Mouse (Mus musculus): Measurements from ENCODE around the gene Gramd1b. TPM values are rescaled to one million over a fixed set of nuclear protein-coding genes. Genes with fewer than 3 reads are reported as not detected.

Gene Gramd1b
- polyA plus RNA-seq, 1 experiment from 2014 or later: 3.0 TPM

DNA sequence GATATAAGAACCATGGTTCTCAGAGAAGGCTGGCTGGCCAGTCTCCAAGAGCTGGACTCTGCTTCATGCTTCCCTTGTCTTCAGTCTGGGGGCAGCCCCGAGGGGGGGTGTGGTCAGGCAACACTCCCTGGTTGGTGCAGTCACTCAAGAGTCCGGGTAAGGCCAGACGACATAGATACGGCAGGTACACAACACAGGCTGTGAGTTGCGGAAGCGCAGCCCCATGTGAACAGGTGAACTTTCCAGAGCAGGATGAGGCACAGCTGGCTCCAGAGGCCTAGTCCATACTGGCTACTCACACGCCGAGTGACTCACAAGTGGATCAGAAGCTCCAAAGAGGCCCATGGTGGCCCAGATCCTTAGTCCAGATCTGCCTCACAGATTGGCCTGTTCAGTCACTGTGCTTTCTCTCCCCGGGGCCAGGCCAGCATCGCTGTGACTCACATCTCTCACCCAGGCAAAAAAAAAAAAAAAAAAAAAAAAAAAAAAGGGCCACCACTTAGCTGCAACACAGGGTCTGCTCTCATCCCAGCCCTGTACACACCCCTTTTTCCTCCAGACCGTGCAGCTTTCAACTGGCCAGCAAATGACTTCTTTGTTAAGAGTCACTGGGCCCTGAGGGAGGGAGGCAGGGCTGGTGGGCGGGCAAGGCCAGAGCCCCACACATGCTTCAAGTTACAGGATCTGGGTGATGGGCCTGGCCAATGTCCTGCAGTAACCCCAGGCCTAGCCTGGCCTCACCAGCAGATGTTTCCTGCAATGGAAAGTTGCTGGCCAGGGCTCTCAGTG is 210.1 kb downstream of the Gramd1b start:
- 0 out of 2 replicates have a peak overlapping the region, but pooled peaks have one; percentile 45 for H3K9ac ChIP-seq
- H3K4me3 ChIP-seq: no peak overlapping the region
- peak overlapping the region; percentile 35 for H3K4me2 ChIP-seq (replicated peaks)
- H3K4me1 ChIP-seq: peaks cover 23% of the 10 kb centered on the region
- H3K27ac ChIP-seq: peak overlapping the region; percentile 74; the same call in 1 of the 2 replicates
- H3K36me3 ChIP-seq: 0 out of 2 replicates have a peak, but pooled peaks cover 3% of the 10 kb centered on the region
- 50% methylated on average over 12 of the region's 12 CpGs for WGBS
- no peaks in the 10 kb centered on the region for H3K27me3 ChIP-seq
- H3K9me3 ChIP-seq: no peaks in the 10 kb centered on the region
- ATAC-seq (ENCODE audit: low FRiP score, low read depth): peak; percentile 88

DNA sequence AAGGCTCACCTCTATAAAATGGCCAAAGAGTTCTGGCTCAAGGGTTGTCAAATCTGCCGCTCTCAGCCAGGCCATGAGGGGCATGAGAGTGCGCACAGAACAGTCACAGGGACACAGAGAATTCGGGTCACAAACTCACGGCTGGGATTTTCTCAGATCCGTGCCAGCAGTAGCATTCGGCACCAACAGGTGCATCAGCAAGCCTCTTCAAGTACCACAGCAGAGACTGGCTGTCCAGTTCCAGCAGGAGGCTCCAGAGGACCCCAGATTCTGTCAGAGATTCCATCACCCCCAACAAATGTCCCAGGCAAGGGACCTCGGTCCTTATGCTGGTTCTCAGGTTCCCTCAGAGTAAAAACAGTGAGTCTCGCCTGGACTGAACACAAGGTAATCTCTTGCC is 210.8 kb downstream of the Gramd1b start:
- Histone ChIP-seq H3K4me2 (replicated peaks) (peak overlapping the region; percentile 35), H3K27ac (peak overlapping the region; percentile 74; the same call in 1 of the 2 replicates), H3K36me3 (0 out of 2 replicates have a peak, but pooled peaks cover 3% of the 10 kb centered on the region), H3K4me3 (no peak overlapping the region), H3K9ac (0 out of 2 replicates have a peak overlapping the region, but pooled peaks have one; percentile 45), H3K4me1 (peaks cover 21% of the 10 kb centered on the region), H3K27me3 (no peaks in the 10 kb centered on the region), H3K9me3 (no peaks in the 10 kb centered on the region)
- WGBS: 84% methylated on average over 8 of the region's 8 CpGs
- no peak for ATAC-seq (ENCODE audit: low FRiP score, low read depth)

DNA sequence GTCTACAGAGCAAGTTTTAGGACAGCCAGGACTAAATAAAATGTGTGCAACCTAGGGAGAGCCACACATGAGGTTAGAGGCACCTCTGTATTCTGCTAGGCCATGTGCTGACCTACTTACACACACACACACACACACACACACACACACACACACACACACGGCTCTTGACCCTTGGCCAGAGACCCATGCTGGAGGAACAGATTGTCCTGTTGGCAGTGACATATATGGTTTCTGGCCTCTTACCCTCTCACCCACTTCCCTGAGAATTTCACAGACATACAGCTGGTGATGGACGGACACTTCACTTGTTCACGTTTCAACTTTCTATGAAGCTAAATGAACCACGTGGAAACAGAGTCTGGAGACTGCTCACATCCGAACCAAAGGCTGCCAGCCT is 212.4 kb downstream of the Gramd1b start:
- WGBS: 80% methylated on average over 5 of the region's 5 CpGs
- H3K27me3 ChIP-seq: no peaks in the 10 kb centered on the region

DNA sequence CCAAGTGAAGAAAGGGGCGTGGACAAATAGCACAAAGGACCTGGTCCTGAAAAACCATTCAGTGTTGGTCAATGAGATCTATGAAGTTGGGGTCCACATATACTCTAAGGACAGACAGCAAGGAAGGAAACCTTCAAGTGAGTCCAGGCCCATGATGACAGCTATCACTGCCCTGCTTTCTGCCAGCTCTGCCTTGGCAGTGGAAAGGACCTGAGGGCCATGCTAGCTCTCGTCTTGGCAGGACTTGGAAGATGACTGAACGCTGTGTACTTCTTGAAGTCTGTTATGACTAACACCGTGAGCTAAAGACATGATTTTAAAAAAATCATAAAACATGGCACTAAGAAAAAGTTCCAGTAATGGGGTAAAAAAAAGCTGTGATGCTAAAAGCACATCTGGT is 213.4 kb downstream of the Gramd1b start:
- 92% methylated on average over 4 of the region's 4 CpGs for WGBS
- H3K9me3 ChIP-seq: no peaks in the 10 kb centered on the region
- H3K27ac ChIP-seq: no peak overlapping the region
- H3K4me2 ChIP-seq (replicated peaks): no peak overlapping the region
- ATAC-seq (ENCODE audit: low FRiP score, low read depth): no peak
- peaks cover 12% of the 10 kb centered on the region for H3K36me3 ChIP-seq
- no peak overlapping the region for H3K4me3 ChIP-seq
- H3K27me3 ChIP-seq: no peaks in the 10 kb centered on the region
- peaks cover 21% of the 10 kb centered on the region for H3K4me1 ChIP-seq
- no peak overlapping the region for H3K9ac ChIP-seq

More for the DNA sequence above, 212.4 kb downstream of the Gramd1b start:
- H3K36me3 ChIP-seq: peaks cover 11% of the 10 kb centered on the region
- H3K4me1 ChIP-seq: peaks cover 21% of the 10 kb centered on the region
- no peaks in the 10 kb centered on the region for H3K9me3 ChIP-seq
- H3K9ac ChIP-seq: no peak overlapping the region
- H3K4me2 ChIP-seq (replicated peaks): no peak overlapping the region
- H3K4me3 ChIP-seq: no peak overlapping the region
- no peak for ATAC-seq (ENCODE audit: low FRiP score, low read depth)
- H3K27ac ChIP-seq: no peak overlapping the region

DNA sequence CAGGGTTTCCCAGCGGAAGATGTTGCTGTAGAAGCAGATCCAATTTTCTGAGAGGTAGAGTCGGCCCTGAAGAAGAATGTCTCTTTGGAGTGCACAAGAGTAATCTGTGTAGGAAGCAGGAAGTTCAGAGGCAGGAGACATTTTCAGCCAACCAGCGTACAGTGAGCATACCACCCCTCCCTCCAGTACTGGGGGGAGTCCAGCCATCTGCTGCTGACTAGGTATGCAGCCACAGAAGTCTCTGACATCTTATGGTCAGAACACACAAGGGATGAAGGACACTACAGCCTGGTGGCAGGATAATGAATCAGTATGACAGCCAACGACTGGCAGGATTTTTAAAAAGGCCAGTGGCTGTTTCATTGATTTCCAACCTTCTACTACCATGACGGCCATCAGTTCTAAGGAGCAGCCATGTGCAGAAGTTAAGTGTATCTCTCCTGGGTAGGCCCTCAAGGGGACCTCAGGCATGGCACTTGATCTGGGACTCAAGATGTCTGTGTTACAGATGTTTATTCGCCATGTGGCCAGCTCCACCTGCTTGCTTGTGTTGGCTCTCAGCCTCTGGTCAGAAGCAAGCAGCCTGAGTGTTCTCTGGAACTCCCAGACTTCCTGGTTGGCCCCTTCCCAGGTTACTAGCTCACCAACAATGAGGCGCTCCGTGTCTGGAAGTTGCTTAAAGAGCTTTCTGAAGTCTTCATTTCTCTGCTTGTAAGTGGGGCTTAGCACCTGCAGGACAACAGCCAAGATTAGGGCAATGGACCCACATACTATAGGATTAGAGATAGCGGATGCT is 214.1 kb downstream of the Gramd1b start:
- H3K36me3 ChIP-seq: peaks cover 15% of the 10 kb centered on the region
- no peak overlapping the region for H3K4me3 ChIP-seq
- WGBS: 83% methylated on average over 9 of the region's 9 CpGs
- no peak overlapping the region for H3K9ac ChIP-seq
- ATAC-seq (ENCODE audit: low FRiP score, low read depth): no peak
- no peaks in the 10 kb centered on the region for H3K9me3 ChIP-seq
- peaks cover 21% of the 10 kb centered on the region for H3K4me1 ChIP-seq
- no peak overlapping the region for H3K27ac ChIP-seq
- no peak overlapping the region for H3K4me2 ChIP-seq (replicated peaks)
- no peaks in the 10 kb centered on the region for H3K27me3 ChIP-seq

DNA sequence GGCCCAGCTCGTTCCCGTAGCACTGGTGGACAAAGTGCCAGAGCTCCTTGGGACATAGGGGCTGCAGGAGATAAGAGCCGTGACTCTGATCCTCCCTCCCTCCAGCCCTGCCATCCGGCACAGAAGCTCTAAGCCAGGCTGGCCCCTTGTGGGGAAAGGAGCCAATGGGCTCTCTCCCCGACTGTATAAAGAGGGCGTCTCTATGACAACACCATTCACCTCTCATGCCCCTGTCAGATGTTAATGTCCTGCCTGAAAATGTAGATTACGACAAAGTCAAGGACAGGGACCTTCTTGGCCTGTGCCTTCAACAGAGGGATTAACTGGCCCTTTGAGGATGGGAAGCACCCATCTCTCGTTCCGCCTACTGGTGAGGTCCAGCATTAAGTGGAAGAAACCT is 219.4 kb downstream of the Gramd1b start:
- 70% methylated on average over 9 of the region's 9 CpGs for WGBS

DNA sequence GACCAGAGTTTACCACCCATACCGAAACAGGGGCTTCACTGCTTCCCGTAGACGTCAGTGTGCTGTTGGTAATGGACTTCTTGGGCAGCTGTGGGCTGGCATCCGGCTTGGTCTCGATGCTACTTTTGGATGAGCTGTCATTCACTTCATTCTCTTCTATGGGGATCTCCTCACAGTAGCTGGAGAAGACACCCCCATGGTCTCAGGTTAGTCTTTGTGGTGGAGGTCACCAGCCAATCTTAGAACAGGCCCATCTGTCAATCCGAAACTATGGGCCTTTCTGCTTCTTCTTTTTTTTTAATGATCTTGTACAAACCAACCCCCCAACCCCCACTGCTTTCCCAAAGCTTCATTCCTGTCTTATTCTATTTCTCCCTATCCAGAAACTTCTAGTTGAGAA is 221.3 kb downstream of the Gramd1b start:
- no peak overlapping the region for H3K9ac ChIP-seq
- no peak overlapping the region for H3K4me3 ChIP-seq
- no peaks in the 10 kb centered on the region for H3K4me1 ChIP-seq
- no peaks in the 10 kb centered on the region for H3K27me3 ChIP-seq
- WGBS: 96% methylated on average over 6 of the region's 6 CpGs
- H3K9me3 ChIP-seq: no peaks in the 10 kb centered on the region
- no peak overlapping the region for H3K4me2 ChIP-seq (replicated peaks)
- ATAC-seq (ENCODE audit: low FRiP score, low read depth): no peak
- peaks cover 30% of the 10 kb centered on the region for H3K36me3 ChIP-seq
- no peak overlapping the region for H3K27ac ChIP-seq

More for the DNA sequence above, 219.4 kb downstream of the Gramd1b start:
- Histone ChIP-seq H3K4me2 (replicated peaks) (no peak overlapping the region), H3K27me3 (no peaks in the 10 kb centered on the region), H3K9ac (no peak overlapping the region), H3K4me3 (no peak overlapping the region), H3K4me1 (no peaks in the 10 kb centered on the region), H3K36me3 (peaks cover 22% of the 10 kb centered on the region), H3K27ac (no peak overlapping the region), H3K9me3 (no peaks in the 10 kb centered on the region)
- ATAC-seq (ENCODE audit: low FRiP score, low read depth): no peak

DNA sequence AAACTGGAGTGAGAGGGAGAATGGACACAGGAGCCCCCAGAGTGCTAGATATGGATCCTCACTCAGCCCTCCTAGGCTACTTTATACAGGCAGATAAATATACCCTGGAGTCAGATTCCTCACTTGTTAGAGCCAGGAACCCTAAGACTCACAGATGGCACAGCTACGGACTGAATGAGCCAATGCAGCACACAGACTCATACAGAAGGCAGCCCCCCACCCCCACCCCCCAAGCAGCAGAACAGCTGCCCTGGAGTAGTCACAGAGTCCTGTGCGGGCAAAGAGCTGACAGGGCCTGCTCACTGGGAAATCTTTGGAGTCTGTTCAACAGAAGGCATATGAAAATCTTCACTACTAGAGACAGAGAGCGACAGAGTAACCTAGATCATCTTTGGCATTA is 223.9 kb downstream of the Gramd1b start:
- H3K4me2 ChIP-seq (replicated peaks): no peak overlapping the region
- no peak overlapping the region for H3K4me3 ChIP-seq
- H3K4me1 ChIP-seq: no peaks in the 10 kb centered on the region
- no peaks in the 10 kb centered on the region for H3K27me3 ChIP-seq
- ATAC-seq (ENCODE audit: low FRiP score, low read depth): no peak
- 67% methylated on average over 3 of the region's 3 CpGs for WGBS
- peaks cover 22% of the 10 kb centered on the region for H3K36me3 ChIP-seq
- no peaks in the 10 kb centered on the region for H3K9me3 ChIP-seq
- H3K27ac ChIP-seq: no peak overlapping the region
- H3K9ac ChIP-seq: no peak overlapping the region

DNA sequence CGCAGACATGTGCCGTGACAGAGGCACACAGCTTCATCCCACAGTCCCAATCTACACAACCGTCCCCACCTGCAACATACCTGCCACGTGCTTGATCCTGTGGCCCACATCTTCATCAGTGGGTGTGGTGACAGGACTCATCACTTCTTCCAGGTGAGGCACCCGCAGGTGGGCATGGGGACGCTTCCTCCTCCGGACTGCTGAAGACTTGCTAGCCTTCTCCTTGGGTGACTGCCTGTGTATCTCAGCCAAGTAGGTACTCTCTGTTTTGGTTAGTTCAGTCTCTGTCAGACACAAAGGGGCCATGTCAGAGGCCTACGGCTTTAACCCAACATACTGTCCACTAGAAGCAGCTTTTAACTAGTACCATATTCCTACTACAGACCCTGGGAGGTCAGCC is 226.9 kb downstream of the Gramd1b start:
- 93% methylated on average over 8 of the region's 8 CpGs for WGBS
- H3K36me3 ChIP-seq: peaks cover 27% of the 10 kb centered on the region
- no peaks in the 10 kb centered on the region for H3K4me1 ChIP-seq

DNA sequence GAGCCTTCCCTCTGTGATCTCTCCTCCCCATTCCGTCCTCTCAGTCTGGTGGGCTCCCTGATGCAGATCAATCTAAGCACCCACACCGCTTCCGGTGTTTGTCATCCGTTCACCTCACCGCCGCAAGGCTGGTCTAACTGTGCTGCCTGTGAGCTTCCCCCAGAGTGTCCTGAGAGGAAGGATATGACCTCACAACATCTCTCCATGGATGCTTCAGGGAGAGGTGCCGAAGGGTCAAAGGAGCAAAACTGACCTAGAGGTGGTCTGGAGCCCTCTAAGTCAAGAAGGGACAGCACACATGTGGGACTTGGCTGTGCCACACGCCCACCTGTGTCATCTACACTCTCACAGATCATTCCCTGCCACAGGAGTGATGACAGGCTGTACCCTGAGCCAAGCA is 228.8 kb downstream of the Gramd1b start:
- H3K27ac ChIP-seq: no peak overlapping the region
- H3K4me1 ChIP-seq: no peaks in the 10 kb centered on the region
- no peak overlapping the region for H3K4me3 ChIP-seq
- ATAC-seq (ENCODE audit: low FRiP score, low read depth): no peak
- no peaks in the 10 kb centered on the region for H3K27me3 ChIP-seq
- no peaks in the 10 kb centered on the region for H3K9me3 ChIP-seq
- 89% methylated on average over 8 of the region's 8 CpGs for WGBS
- peaks cover 33% of the 10 kb centered on the region for H3K36me3 ChIP-seq
- H3K9ac ChIP-seq: no peak overlapping the region
- no peak overlapping the region for H3K4me2 ChIP-seq (replicated peaks)

More for the DNA sequence above, 226.9 kb downstream of the Gramd1b start:
- no peak overlapping the region for H3K4me3 ChIP-seq
- no peak for ATAC-seq (ENCODE audit: low FRiP score, low read depth)
- H3K27me3 ChIP-seq: no peaks in the 10 kb centered on the region
- H3K4me2 ChIP-seq (replicated peaks): no peak overlapping the region
- H3K9me3 ChIP-seq: no peaks in the 10 kb centered on the region
- H3K9ac ChIP-seq: no peak overlapping the region
- no peak overlapping the region for H3K27ac ChIP-seq

DNA sequence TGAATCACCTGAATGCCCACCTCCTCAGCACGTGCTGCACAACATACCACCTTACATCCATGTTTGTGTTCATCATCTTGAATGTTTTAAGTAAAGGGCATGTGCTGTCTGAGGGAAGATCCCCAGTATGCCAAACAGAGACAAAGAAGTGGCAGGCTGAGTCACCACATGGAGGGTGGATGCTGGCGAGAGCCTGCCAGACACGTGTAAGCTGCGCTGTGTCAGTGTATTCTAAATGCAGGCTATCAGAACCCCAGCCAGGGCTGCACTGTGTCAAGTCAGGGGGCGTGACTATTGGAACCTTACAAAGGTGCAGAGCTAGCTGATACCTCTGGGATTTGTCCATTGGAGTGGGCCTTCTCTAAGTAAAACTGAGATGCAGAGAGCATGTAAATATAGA is 229.7 kb downstream of the Gramd1b start:
- no peaks in the 10 kb centered on the region for H3K4me1 ChIP-seq
- H3K27ac ChIP-seq: no peak overlapping the region
- 89% methylated on average over 5 of the region's 5 CpGs for WGBS
- no peaks in the 10 kb centered on the region for H3K9me3 ChIP-seq
- no peak overlapping the region for H3K9ac ChIP-seq
- H3K4me2 ChIP-seq (replicated peaks): no peak overlapping the region
- ATAC-seq (ENCODE audit: low FRiP score, low read depth): no peak
- H3K4me3 ChIP-seq: no peak overlapping the region
- peaks cover 35% of the 10 kb centered on the region for H3K36me3 ChIP-seq
- H3K27me3 ChIP-seq: no peaks in the 10 kb centered on the region
